Mouse (Mus musculus) thymus, adult 2 months (tissue): ENCODE results near the gene Exosc6. TPM values are rescaled to one million over a fixed set of nuclear protein-coding genes. Genes with fewer than 3 reads are reported as not detected.
"Not testable (repeated sequence)": the region's sequence is repeated elsewhere in the genome, so short reads cannot be mapped to it uniquely, and the experiment has no call there.

Source experiments
- DNase-seq: peaks from one replicate; pipeline ENCODE4 v3.0.0; 2021
- H3K27ac ChIP-seq: fragments of 200-500 bp; 2 replicates; pipeline ENCODE4 v1.5.1; 2012; ENCODE audit warnings: low read length, control low read depth; ENCODE audit not compliant: control insufficient read depth, insufficient read depth
- H3K27me3 ChIP-seq: fragments of 200-500 bp; 2 replicates; pipeline ENCODE4 v1.6.1; 2012; ENCODE audit warnings: mild to moderate bottlenecking, low read length, moderate library complexity, mixed read lengths; ENCODE audit not compliant: control insufficient read depth, insufficient read depth
- H3K36me3 ChIP-seq: fragments of 200-500 bp; 2 replicates; pipeline ENCODE4 v1.6.1; 2012; ENCODE audit warnings: mild to moderate bottlenecking, low read length, moderate library complexity; ENCODE audit not compliant: control insufficient read depth, insufficient read depth
- H3K4me1 ChIP-seq: fragments of 200-500 bp; replicated peaks from 2 replicates; pipeline ENCODE4 v1.6.1; 2012; ENCODE audit warnings: low read length; ENCODE audit not compliant: control insufficient read depth, insufficient read depth
- H3K4me3 ChIP-seq: fragments of 200-500 bp; 2 replicates; pipeline ENCODE4 v1.5.1; 2012; ENCODE audit warnings: mild to moderate bottlenecking, low read length, control low read depth, moderate library complexity; ENCODE audit not compliant: control insufficient read depth, insufficient read depth
- CTCF ChIP-seq: fragments of 200-500 bp; IDR thresholded peaks from 2 replicates; pipeline ENCODE4 v1.5.1; 2012; ENCODE audit warnings: mild to moderate bottlenecking, control low read depth, low read length, moderate library complexity, borderline replicate concordance; ENCODE audit not compliant: control insufficient read depth, poor library complexity, insufficient read depth; ENCODE audit errors: extremely low read depth
- POLR2A ChIP-seq: fragments of 200-500 bp; IDR thresholded peaks from 2 replicates; pipeline ENCODE4 v1.6.1; 2012; ENCODE audit warnings: mild to moderate bottlenecking, low read length, control low read depth, moderate library complexity; ENCODE audit not compliant: control insufficient read depth, poor library complexity, insufficient read depth; ENCODE audit errors: extremely low read depth
- WGBS: fragments of 180-500 bp; shearing (Covaris S2); methylation state at CpG from one replicate; pipeline ENCODE4 v1.1.7; 2018; 5-methylcytosine and 5-hydroxymethylcytosine counted together
- polyA plus RNA-seq: library from polyadenylated mRNA; depleted of rRNA; stranded (reverse); fragments of >200 nt; gene quantifications from 2 replicates; pipeline ENCODE4 v1.2.3, GENCODE M21; 2012

Gene Exosc6
- polyA plus RNA-seq, 1 experiment: 38.7 TPM

DNA sequence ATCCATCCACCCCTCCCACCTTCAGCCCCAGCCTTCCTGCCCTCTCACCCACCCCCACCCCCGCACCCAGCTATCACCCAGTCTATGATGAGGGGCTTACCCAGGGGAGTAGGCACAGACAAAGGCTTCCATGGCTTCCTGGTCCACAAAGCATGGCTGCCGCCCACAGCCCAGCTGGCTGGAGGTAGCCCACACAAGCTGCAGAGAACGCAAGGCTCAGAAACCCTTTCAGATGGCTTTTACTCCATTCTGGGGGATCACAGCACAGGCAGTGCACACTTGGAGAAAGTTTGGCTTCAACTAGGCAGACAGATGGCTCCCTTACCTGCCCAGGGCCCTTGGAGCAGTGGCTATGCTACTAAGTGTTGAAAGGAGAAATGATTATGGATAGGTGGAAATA is 19.8 kb downstream of the Exosc6 start:
- TF ChIP-seq CTCF (no peak), POLR2A (no peak)
- H3K27me3 ChIP-seq: no peaks in the 10 kb centered on the region
- H3K4me1 ChIP-seq: no peaks in the 10 kb centered on the region
- H3K4me3 ChIP-seq: no peak overlapping the region
- H3K27ac ChIP-seq: no peak overlapping the region
- 88% methylated on average over 3 of the region's 3 CpGs for WGBS
- H3K36me3 ChIP-seq: no peaks in the 10 kb centered on the region
- DNase-seq: no peak

GRCm38 (mm10) chr8:111079461-111079860 is 23.3 kb downstream of the Exosc6 start:
- TF ChIP-seq POLR2A (no peak), CTCF (no peak)
- no peaks in the 10 kb centered on the region for H3K27me3 ChIP-seq

GRCm38 (mm10) chr8:111079861-111080271 is 23.7 kb downstream of the Exosc6 start:
- DNase-seq: no peak
- no peaks in the 10 kb centered on the region for H3K27me3 ChIP-seq

More at GRCm38 (mm10) chr8:111079461-111079860, 23.3 kb downstream of the Exosc6 start:
- H3K27ac ChIP-seq: no peak overlapping the region
- WGBS: 86% methylated on average over 5 of the region's 5 CpGs
- H3K4me1 ChIP-seq: no peaks in the 10 kb centered on the region
- no peak for DNase-seq
- H3K36me3 ChIP-seq: no peaks in the 10 kb centered on the region
- H3K4me3 ChIP-seq: no peak overlapping the region

DNA sequence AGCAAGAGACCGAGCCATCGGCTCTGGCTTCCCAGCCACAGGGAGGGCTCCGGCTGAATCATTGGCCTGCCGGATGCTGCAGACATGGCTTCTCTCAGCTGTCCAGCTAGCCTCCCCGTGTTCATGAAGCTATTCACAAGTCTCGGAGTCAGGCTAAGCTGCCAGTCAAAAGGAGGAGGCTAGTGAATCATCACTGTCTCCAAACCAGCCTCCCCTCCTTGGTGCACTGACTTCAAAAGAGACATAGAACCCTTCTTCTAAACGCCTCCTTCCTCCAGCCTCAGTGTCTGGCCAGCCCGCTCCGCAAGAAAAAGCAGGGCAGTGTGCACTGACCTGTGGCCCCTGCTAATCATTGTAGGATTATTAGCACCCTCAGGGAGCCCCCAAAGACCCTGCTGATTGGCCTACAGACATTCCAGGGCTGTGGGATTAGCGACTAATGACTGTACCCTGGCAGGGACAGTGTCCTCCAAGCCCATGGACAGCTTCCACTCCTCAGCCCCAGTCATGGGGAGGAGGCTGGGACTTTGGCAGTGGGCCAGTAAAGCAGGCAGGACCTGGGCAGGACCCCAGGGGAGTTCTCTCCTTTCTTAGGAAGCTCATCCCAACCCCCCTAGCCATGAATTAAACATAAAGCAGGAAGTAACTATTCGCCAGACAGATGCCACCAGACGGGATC is 25.6 kb downstream of the Exosc6 start:
- H3K27me3 ChIP-seq: no peaks in the 10 kb centered on the region
- WGBS: 76% methylated on average over 12 of the region's 12 CpGs
- no peak overlapping the region for H3K27ac ChIP-seq

More at GRCm38 (mm10) chr8:111079861-111080271, 23.7 kb downstream of the Exosc6 start:
- no peaks in the 10 kb centered on the region for H3K36me3 ChIP-seq
- no peak overlapping the region for H3K27ac ChIP-seq
- WGBS: 62% methylated on average over 6 of the region's 6 CpGs
- no peaks in the 10 kb centered on the region for H3K4me1 ChIP-seq
- TF ChIP-seq CTCF (no peak), POLR2A (no peak)
- no peak overlapping the region for H3K4me3 ChIP-seq

DNA sequence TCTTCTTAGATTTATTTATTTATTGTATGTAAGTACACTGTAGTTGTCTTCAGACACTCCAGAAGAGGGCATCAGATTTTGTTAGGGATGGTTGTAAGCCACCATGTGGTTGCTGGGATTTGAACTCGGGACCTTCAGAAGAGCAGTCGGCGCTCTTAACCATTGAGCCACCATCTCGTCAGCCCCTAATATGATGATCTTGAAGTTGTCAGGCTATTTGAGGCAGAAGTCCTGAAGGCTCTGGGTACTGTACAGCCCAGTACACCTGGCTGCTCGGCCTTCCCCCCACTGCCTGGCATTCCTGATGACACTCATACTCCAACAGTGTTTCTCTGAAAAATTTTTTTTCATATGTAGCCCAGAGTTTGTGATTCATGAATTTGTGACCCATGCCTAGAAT is 27.8 kb downstream of the Exosc6 start:
- H3K4me3 ChIP-seq, DNase-seq, H3K27ac ChIP-seq, H3K36me3 ChIP-seq, H3K4me1 ChIP-seq, H3K27me3 ChIP-seq: not testable (repeated sequence)
- 95% methylated on average over 5 of the region's 5 CpGs for WGBS

More for the DNA sequence above, 25.6 kb downstream of the Exosc6 start:
- TF ChIP-seq POLR2A (no peak), CTCF (no peak)
- H3K36me3 ChIP-seq: no peaks in the 10 kb centered on the region
- no peak for DNase-seq
- no peaks in the 10 kb centered on the region for H3K4me1 ChIP-seq
- no peak overlapping the region for H3K4me3 ChIP-seq

- WGBS: 1% methylated on average over 2 of the region's 2 CpGs
- H3K4me1 ChIP-seq: peaks cover 2% of the 10 kb centered on the region; the same call in 1 of the 2 replicates
- TF ChIP-seq POLR2A (no peak), CTCF (no peak)
- no peaks in the 10 kb centered on the region for H3K36me3 ChIP-seq
- H3K27me3 ChIP-seq: no peaks in the 10 kb centered on the region
- H3K27ac ChIP-seq: no peak overlapping the region
- DNase-seq: peak; percentile 78
- no peak overlapping the region for H3K4me3 ChIP-seq
These were observed 34.0 kb downstream of the Exosc6 start for GRCm38 (mm10) chr8:111090126-111090525.

GRCm38 (mm10) chr8:111091706-111092105 is 35.6 kb downstream of the Exosc6 start:
- peaks cover 8% of the 10 kb centered on the region for H3K4me1 ChIP-seq
- H3K27ac ChIP-seq: no peak overlapping the region
- no peak for DNase-seq
- no peak overlapping the region for H3K4me3 ChIP-seq
- WGBS: 85% methylated on average over 7 of the region's 7 CpGs
- no peaks in the 10 kb centered on the region for H3K27me3 ChIP-seq
- TF ChIP-seq CTCF: no peak
- TF ChIP-seq POLR2A: no peak
- H3K36me3 ChIP-seq: no peaks in the 10 kb centered on the region

DNA sequence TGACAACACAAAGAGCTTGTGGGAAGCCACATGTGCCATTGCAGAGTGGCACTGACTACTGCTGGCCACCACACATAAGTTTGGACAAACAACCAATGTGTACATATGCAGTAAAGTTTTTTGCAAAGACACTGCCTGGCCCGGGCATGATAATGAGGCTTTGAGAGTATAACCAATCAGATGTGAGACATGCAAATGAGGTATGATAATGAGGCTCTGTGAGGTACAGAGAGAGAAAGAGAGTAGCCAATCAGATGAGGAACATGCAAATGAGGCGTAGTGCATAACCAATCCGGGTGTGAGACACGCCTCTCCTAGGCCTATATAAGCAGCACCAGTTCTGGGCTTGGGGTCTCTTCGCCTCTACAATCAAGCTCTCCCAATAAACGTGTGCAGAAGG is 36.2 kb downstream of the Exosc6 start, which contains the start of gene Clec18a:
TSS of gene Clec18a (minus strand) at position 101 of the 400 bp plus-strand sequence.
- WGBS: 91% methylated on average over 6 of the region's 6 CpGs
- not testable (repeated sequence) for H3K4me1 ChIP-seq, H3K27ac ChIP-seq, H3K4me3 ChIP-seq, DNase-seq, H3K36me3 ChIP-seq, H3K27me3 ChIP-seq
